Comparison of ENCODE assay signal across 9 mouse cellular contexts in the genomic region with DNA sequence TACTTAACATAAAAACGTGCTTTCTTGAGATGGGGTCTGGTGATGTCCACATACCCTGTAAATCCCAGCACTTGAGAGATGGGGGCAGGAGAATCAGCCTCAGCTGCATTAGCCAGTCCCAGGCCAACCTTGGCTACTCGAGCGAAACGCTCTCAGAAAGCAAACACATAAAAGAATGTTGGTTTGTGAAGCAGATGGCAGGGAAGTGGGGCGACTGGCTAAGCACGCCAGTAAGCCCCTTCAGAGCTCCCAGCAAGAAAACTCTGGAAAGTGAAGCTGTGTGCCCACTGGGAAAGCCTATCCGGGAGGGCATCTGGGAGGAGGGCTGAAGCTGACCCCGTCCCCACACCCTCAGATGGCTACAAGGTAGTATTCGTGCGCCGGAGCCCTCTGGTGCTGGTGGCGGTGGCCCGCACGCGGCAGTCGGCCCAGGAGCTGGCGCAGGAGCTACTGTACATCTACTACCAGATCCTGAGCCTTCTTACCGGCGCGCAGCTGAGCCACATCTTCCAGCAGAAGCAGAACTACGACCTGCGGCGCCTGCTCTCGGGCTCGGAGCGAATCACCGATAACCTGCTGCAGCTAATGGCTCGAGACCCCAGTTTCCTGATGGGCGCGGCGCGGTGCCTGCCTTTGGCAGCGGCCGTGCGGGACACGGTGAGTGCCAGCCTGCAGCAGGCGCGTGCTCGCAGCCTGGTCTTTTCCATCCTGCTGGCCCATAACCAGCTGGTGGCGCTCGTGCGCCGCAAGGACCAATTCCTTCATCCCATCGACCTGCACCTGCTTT. TPM values are rescaled to one million over a fixed set of nuclear protein-coding genes. Genes with fewer than 3 reads are reported as not detected.
DNase-seq lines count a peak whose midpoint lies in the region; ATAC-seq lines count a peak whose summit lies in the region.
"Had no signal": no experiment of that assay in that cellular context is flagged by ENCODE, and none has a peak within 500 bp of the region (broad histone marks: within the 10 kb centered on the region; RNA-seq: fewer than 3 reads in every experiment).

No protein-coding gene starts in this region.

- peaks cover 35% of the 10 kb centered on the region for H3K27me3 ChIP-seq in heart, embryonic 13.5 days (replicated peaks)
- H3K27me3 ChIP-seq in liver, embryonic 12.5 days (replicated peaks) = peaks cover 27% of the 10 kb centered on the region
- peaks cover 26% of the 10 kb centered on the region for H3K27me3 ChIP-seq in neural tube, embryonic 12.5 days (replicated peaks)
- H3K27me3 ChIP-seq: Patski had no signal

- no peaks in the 10 kb centered on the region for H3K9me3 ChIP-seq in heart, embryonic 13.5 days
- H3K9me3 ChIP-seq in liver, embryonic 12.5 days (replicated peaks) = no peaks in the 10 kb centered on the region
- H3K9me3 ChIP-seq in neural tube, embryonic 12.5 days = no peaks in the 10 kb centered on the region

- H3K4me2 ChIP-seq in heart, embryonic 13.5 days = peak overlapping the region; percentile 75
- H3K4me2 ChIP-seq in liver, embryonic 12.5 days = peak overlapping the region; percentile 65
- peak overlapping the region; percentile 65 for H3K4me2 ChIP-seq in neural tube, embryonic 12.5 days (replicated peaks)

- ATAC-seq in heart, embryonic 13.5 days (ENCODE audit: extremely low read depth, insufficient number of reproducible peaks, low FRiP score, low TSS enrichment) = no peak
- peak; percentile 61 for ATAC-seq in granulocyte monocyte progenitor cell, adult 5-6 weeks (replicated peaks; ENCODE audit: poor library complexity, severe bottlenecking)
- no peak for ATAC-seq in liver, embryonic 12.5 days
- ATAC-seq in neural tube, embryonic 12.5 days (ENCODE audit: low FRiP score, low read depth) = peak; percentile 19; the same call in 1 of the 2 replicates
- ATAC-seq: Patski had no signal

- H3K4me3 ChIP-seq in heart, embryonic 13.5 days = peak overlapping the region; percentile 48
- peak overlapping the region; percentile 40 for H3K4me3 ChIP-seq in liver, embryonic 12.5 days
- H3K4me3 ChIP-seq in neural tube, embryonic 12.5 days = peak overlapping the region; percentile 24

- H3K9ac ChIP-seq in heart, embryonic 13.5 days = peak overlapping the region; percentile 71
- no peak overlapping the region; the same call in 1 of the 2 replicates for H3K9ac ChIP-seq in liver, embryonic 12.5 days
- peak overlapping the region; percentile 42; the same call in 1 of the 2 replicates for H3K9ac ChIP-seq in neural tube, embryonic 12.5 days

- WGBS in heart, embryonic 13.5 days = 6% methylated on average over 44 of the region's 44 CpGs
- WGBS in liver, embryonic 12.5 days (ENCODE audit: insufficient replicate concordance) = 16% methylated on average over 44 of the region's 44 CpGs
- WGBS in neural tube, embryonic 12.5 days = 3% methylated on average over 44 of the region's 44 CpGs

- H3K27ac ChIP-seq in heart, embryonic 13.5 days (replicated peaks) = no peak overlapping the region
- H3K27ac ChIP-seq in liver, embryonic 12.5 days = no peak overlapping the region
- H3K27ac ChIP-seq in neural tube, embryonic 12.5 days = no peak overlapping the region

- peaks cover 15% of the 10 kb centered on the region for H3K4me1 ChIP-seq in heart, embryonic 13.5 days
- peaks cover 21% of the 10 kb centered on the region for H3K4me1 ChIP-seq in liver, embryonic 12.5 days
- peaks cover 11% of the 10 kb centered on the region; the same call in 1 of the 2 replicates for H3K4me1 ChIP-seq in neural tube, embryonic 12.5 days

- DNase-seq in heart, adult 18-20 months = no peak
- DNase-seq in cerebellum, postnatal 4 days (ENCODE audit: low spot score in 2 of 2) = peak; percentile 72 to 89
- DNase-seq in kidney, postnatal 14 days = peak; percentile 77
- DNase-seq in testis, postnatal 14 days (ENCODE audit: low spot score) = peak; percentile 76

- peaks cover 33% of the 10 kb centered on the region for H3K36me3 ChIP-seq in heart, embryonic 13.5 days
- 0 out of 2 replicates have a peak, but pooled peaks cover 3% of the 10 kb centered on the region for H3K36me3 ChIP-seq in liver, embryonic 12.5 days
- peaks cover 9% of the 10 kb centered on the region for H3K36me3 ChIP-seq in neural tube, embryonic 12.5 days

RNA-seq across cellular contexts. Expression of a gene that starts 5.6 kb away (rescaled TPM):
- 2.7 and 4.1 TPM in 2 replicates for polyA plus RNA-seq in heart, embryonic 13.5 days (2015; fragmentation: Nextera tagmentation; extraction: Ambion mirVana)
- total RNA-seq in heart, adult 18-20 months (2021) = 1 to 10 TPM; 2.3 to 3.1 TPM
- not detected in 2 replicates for total RNA-seq in granulocyte monocyte progenitor cell, adult 5-6 weeks (2014; fragmentation: Nextera tagmentation)
- total RNA-seq in granulocyte monocyte progenitor cell, adult 5-6 weeks (2017) = 0.26 and 6.3 TPM in 2 replicates
- polyA plus RNA-seq in liver, embryonic 12.5 days (2016; fragmentation: Nextera tagmentation; extraction: Ambion mirVana) = 0.57 and 0.92 TPM in 2 replicates
- 1.8 and 2.2 TPM in 2 replicates for polyA plus RNA-seq in neural tube, embryonic 12.5 days (2016; fragmentation: Nextera tagmentation; extraction: Ambion mirVana)

RNA-seq across cellular contexts. Expression of a gene that starts 13.1 kb away (rescaled TPM):
- polyA plus RNA-seq in heart, embryonic 13.5 days (2015; fragmentation: Nextera tagmentation; extraction: Ambion mirVana) = 8.1 and 9.1 TPM in 2 replicates
- 10 to 100 TPM; 10.0 to 10.3 TPM for total RNA-seq in heart, adult 18-20 months (2021)
- total RNA-seq in granulocyte monocyte progenitor cell, adult 5-6 weeks (2014; fragmentation: Nextera tagmentation) = 6.1 and 9.3 TPM in 2 replicates
- total RNA-seq in granulocyte monocyte progenitor cell, adult 5-6 weeks (2017) = 16.5 and 19.5 TPM in 2 replicates
- 5.7 and 7.4 TPM in 2 replicates for polyA plus RNA-seq in liver, embryonic 12.5 days (2016; fragmentation: Nextera tagmentation; extraction: Ambion mirVana)
- 20.8 and 22.7 TPM in 2 replicates for polyA plus RNA-seq in neural tube, embryonic 12.5 days (2016; fragmentation: Nextera tagmentation; extraction: Ambion mirVana)

RNA-seq across cellular contexts. Expression of a gene that starts 27.2 kb away (rescaled TPM):
- polyA plus RNA-seq in heart, embryonic 13.5 days (2015; fragmentation: Nextera tagmentation; extraction: Ambion mirVana) = not detected in 2 replicates
- not detected for total RNA-seq in heart, adult 18-20 months (2021)
- not detected in 2 replicates for total RNA-seq in granulocyte monocyte progenitor cell, adult 5-6 weeks (2014; fragmentation: Nextera tagmentation)
- total RNA-seq in granulocyte monocyte progenitor cell, adult 5-6 weeks (2017) = not detected in 2 replicates
- polyA plus RNA-seq in liver, embryonic 12.5 days (2016; fragmentation: Nextera tagmentation; extraction: Ambion mirVana) = not detected in 2 replicates
- not detected in 2 replicates for polyA plus RNA-seq in neural tube, embryonic 12.5 days (2016; fragmentation: Nextera tagmentation; extraction: Ambion mirVana)
- polyA plus RNA-seq: Patski had no signal

RNA-seq across cellular contexts. Expression of a gene that starts 28.0 kb away (rescaled TPM):
- 46.5 and 48.4 TPM in 2 replicates for polyA plus RNA-seq in heart, embryonic 13.5 days (2015; fragmentation: Nextera tagmentation; extraction: Ambion mirVana)
- total RNA-seq in heart, adult 18-20 months (2021) = 10 to 100 TPM; 25.1 to 25.2 TPM
- 99.9 and 115 TPM in 2 replicates for total RNA-seq in granulocyte monocyte progenitor cell, adult 5-6 weeks (2014; fragmentation: Nextera tagmentation)
- 110 and 125 TPM in 2 replicates for total RNA-seq in granulocyte monocyte progenitor cell, adult 5-6 weeks (2017)
- 45.7 and 49.2 TPM in 2 replicates for polyA plus RNA-seq in liver, embryonic 12.5 days (2016; fragmentation: Nextera tagmentation; extraction: Ambion mirVana)
- 121 TPM in 2 replicates for polyA plus RNA-seq in neural tube, embryonic 12.5 days (2016; fragmentation: Nextera tagmentation; extraction: Ambion mirVana)

RNA-seq across cellular contexts. Expression of a gene that starts 34.4 kb away (rescaled TPM):
- 0.63 and 1.0 TPM in 2 replicates for polyA plus RNA-seq in heart, embryonic 13.5 days (2015; fragmentation: Nextera tagmentation; extraction: Ambion mirVana)
- total RNA-seq in heart, adult 18-20 months (2021) = not detected
- not detected in 2 replicates for total RNA-seq in granulocyte monocyte progenitor cell, adult 5-6 weeks (2014; fragmentation: Nextera tagmentation)
- total RNA-seq in granulocyte monocyte progenitor cell, adult 5-6 weeks (2017) = not detected in 2 replicates
- polyA plus RNA-seq in liver, embryonic 12.5 days (2016; fragmentation: Nextera tagmentation; extraction: Ambion mirVana) = 0.53 and 0.54 TPM in 2 replicates
- polyA plus RNA-seq in neural tube, embryonic 12.5 days (2016; fragmentation: Nextera tagmentation; extraction: Ambion mirVana) = 7.8 and 8.0 TPM in 2 replicates

Comparison
In these comparisons a context has a peak if more than half of its experiments do, and no peak if none do; other contexts are left out.
1. ATAC-seq: peak in granulocyte monocyte progenitor cell, adult 5-6 weeks (single experiment) and neural tube, embryonic 12.5 days (single experiment); none in heart, embryonic 13.5 days (single experiment) and liver, embryonic 12.5 days (single experiment).
2. DNase-seq: peak in cerebellum, postnatal 4 days (2 of 2), kidney, postnatal 14 days (single experiment) and testis, postnatal 14 days (single experiment); none in heart, adult 18-20 months (0 of 2).
3. Peak in every context shown above with its lines, with median percentiles within 50 percentile points of each other: H3K4me2 ChIP-seq and H3K4me3 ChIP-seq.